ENCODE assay signal across 23 mouse cellular contexts in the genomic region with DNA sequence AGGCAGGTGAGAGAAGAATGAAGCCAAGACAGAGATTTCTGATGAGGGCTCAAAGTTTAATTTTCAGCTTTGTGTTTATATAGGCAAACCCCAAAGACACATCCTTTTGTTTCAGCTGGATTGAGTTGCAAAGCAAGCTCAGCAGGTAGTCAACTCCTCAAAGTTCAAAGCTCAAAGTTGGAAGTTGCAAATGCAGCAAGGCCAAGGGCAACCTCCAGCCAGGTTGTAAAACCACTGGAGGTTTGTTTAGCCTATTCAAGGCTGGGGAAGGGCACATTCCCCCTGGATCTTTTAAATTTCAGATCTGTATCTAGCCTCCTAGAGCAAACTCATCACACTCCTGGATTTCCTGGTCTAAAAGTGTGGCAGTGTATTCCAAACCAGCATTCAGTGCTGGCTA. TPM values are rescaled to one million over a fixed set of nuclear protein-coding genes. Genes with fewer than 3 reads are reported as not detected.
DNase-seq lines count a peak whose midpoint lies in the region; TF ChIP-seq lines count a peak whose summit lies in the region.
"Not testable (repeated sequence)": the region's sequence is repeated elsewhere in the genome, so short reads cannot be mapped to it uniquely, and the experiment has no call there.
"Had no signal": no experiment of that assay in that cellular context is flagged by ENCODE, and none has a peak within 500 bp of the region (broad histone marks: within the 10 kb centered on the region; RNA-seq: fewer than 3 reads in every experiment).

No protein-coding gene starts in this region.

- in situ Hi-C loops in ES-E14 (cut with MboI; ENCODE audit: low sequenced_read_pairs in 2 of 2, unreplicated experiment in 2 of 2), result not testable (repeated sequence)

- not testable (repeated sequence) for TF ChIP-seq CTCF in ES-Bruce4 (IDR thresholded peaks at IDR 0.05; ENCODE audit: low read depth, low read length); kidney, adult 2 months (conservative IDR thresholded peaks at IDR 0.05; ENCODE audit: insufficient read depth, insufficient read length, low read depth, low read length)

- TF ChIP-seq POLR2A in ES-Bruce4 (IDR thresholded peaks at IDR 0.05; ENCODE audit: insufficient read depth, low read length); kidney, adult 2 months (IDR thresholded peaks at IDR 0.05; ENCODE audit: low read depth, low read length): not testable (repeated sequence)

- not testable (repeated sequence) for H3K4me3 ChIP-seq in ES-Bruce4 (ENCODE audit: low read depth, low read length); ES-E14 (ENCODE audit: insufficient read depth in 1 of 2, low read depth in 1 of 2, low read length in 2 of 2, poor library complexity in 1 of 2, severe bottlenecking in 1 of 2); kidney, adult 2 months (ENCODE audit: insufficient read depth, low read depth, low read length)

- DNase-seq in ES-E14 (ENCODE audit: low read depth, low spot score), result peak; percentile 43
- DNase-seq in ZHBTc4 (ENCODE audit: low read depth, low spot score), result peak; percentile 85
- DNase-seq in kidney, adult 2 months, result peak; percentile 41
- DNase-seq in kidney, postnatal 14 days, result peak; percentile 4

- H3K4me1 ChIP-seq in ES-Bruce4 (ENCODE audit: control insufficient read depth, insufficient read depth, low read length); ES-E14 (ENCODE audit: control insufficient read depth in 2 of 2, insufficient read depth in 2 of 2, low read length in 2 of 2, poor library complexity in 1 of 2); kidney, adult 2 months (ENCODE audit: control insufficient read depth, insufficient read depth, low read length): not testable (repeated sequence)

- H3K9me3 ChIP-seq in ES-Bruce4 (replicated peaks; ENCODE audit: control insufficient read depth, insufficient read depth, low read length, poor library complexity, severe bottlenecking), result peaks cover 27% of the 10 kb centered on the region
- H3K9me3 ChIP-seq in ES-E14 (ENCODE audit: control insufficient read depth, insufficient read depth, low read depth, low read length), result not testable (repeated sequence)

- not testable (repeated sequence) for H3K36me3 ChIP-seq in ES-Bruce4 (ENCODE audit: control insufficient read depth, insufficient read depth, low read length, poor library complexity, severe bottlenecking); ES-E14 (ENCODE audit: control insufficient read depth, insufficient read depth, low read length, poor library complexity, severe bottlenecking); kidney, adult 2 months (ENCODE audit: control insufficient read depth, insufficient read depth, low read length)

- TF ChIP-seq EP300 in ES-Bruce4 (IDR thresholded peaks at IDR 0.05; ENCODE audit: insufficient read depth, low read depth, low read length), result not testable (repeated sequence)

- H3K27ac ChIP-seq in ES-Bruce4 (ENCODE audit: insufficient read depth, low read length), result peak overlapping the region; percentile 71
- 0 out of 2 replicates have a peak overlapping the region, but pooled peaks have one; percentile 22 for H3K27ac ChIP-seq in ES-E14 (ENCODE audit: insufficient read depth, low read depth, low read length, poor library complexity, severe bottlenecking)
- H3K27ac ChIP-seq in kidney, adult 2 months (ENCODE audit: insufficient read depth, low read depth, low read length), result not testable (repeated sequence)

- not testable (repeated sequence) for H3K27me3 ChIP-seq in ES-Bruce4 (ENCODE audit: control insufficient read depth, insufficient read depth, low read length, poor library complexity, severe bottlenecking); kidney, adult 2 months (replicated peaks; ENCODE audit: control insufficient read depth, insufficient read depth, low read length)

- not testable (repeated sequence) for H3K9ac ChIP-seq in ES-Bruce4 (ENCODE audit: low read depth, poor library complexity, severe bottlenecking); ES-E14 (ENCODE audit: insufficient read depth, low read depth, low read length, poor library complexity, severe bottlenecking)

RNA-seq across cellular contexts. Expression of a gene that starts 28.5 kb away (rescaled TPM):
- polyA plus RNA-seq in ES-Bruce4 (2011; ENCODE audit: insufficient read depth, insufficient read length, low read depth, missing spikeins), result 18.8 and 27.5 TPM in 2 replicates
- total RNA-seq in ES-E14 (2012; rRNA removed), result 17.6 and 26.5 TPM in 2 replicates
- polyA plus RNA-seq in kidney, adult 2 months (2012; rRNA removed), result 18.1 and 23.0 TPM in 2 replicates
- total RNA-seq: MEL had no signal
- polyA plus RNA-seq: erythroblast, embryonic 14.5 days had no signal

RNA-seq across cellular contexts. Expression of a gene that starts 54.6 kb away (rescaled TPM):
- polyA plus RNA-seq in ES-Bruce4 (2011; ENCODE audit: insufficient read depth, insufficient read length, low read depth, missing spikeins), result not detected in 2 replicates
- 0.67 TPM in 1 of 2 replicates, not detected in the other for total RNA-seq in ES-E14 (2012; rRNA removed)
- not detected in 2 replicates for polyA plus RNA-seq in kidney, adult 2 months (2012; rRNA removed)
- total RNA-seq: adrenal gland, adult 2 months; adrenal gland, postnatal 10 days; adrenal gland, postnatal 25 days; adrenal gland, postnatal 4 days; CH12.LX; common myeloid progenitor, adult 5-6 weeks; MEL had no signal
- polyA plus RNA-seq: adrenal gland, adult 2 months; brain, embryonic 14.5 days; CD4-positive, CD25-positive, alpha-beta regulatory T cell, adult 4 months; embryonic facial prominence, embryonic 11.5 days; embryonic facial prominence, embryonic 13.5 days; embryonic facial prominence, embryonic 15.5 days; erythroblast, embryonic 14.5 days; forebrain, embryonic 10.5 days; forebrain, embryonic 12.5 days; forebrain, embryonic 14.5 days; forebrain, embryonic 16.5 days; frontal cortex, adult 2 months had no signal

Comparison
In these comparisons a context has a peak if more than half of its experiments do, and no peak if none do; other contexts are left out.
1. DNase-seq: peak in every context shown above with its lines; median percentile 85 in ZHBTc4; 43 in ES-E14; 41 in kidney, adult 2 months; 4 in kidney, postnatal 14 days.